Mouse (Mus musculus) gastrocnemius, adult 18-20 months (tissue): ENCODE data around the gene Pcolce. TPM values are rescaled to one million over a fixed set of nuclear protein-coding genes. Genes with fewer than 3 reads are reported as not detected.

Experiments
- total RNA-seq, 2 experiments: library from RNA; stranded (reverse); gene quantifications; 2 replicates each; pipeline ENCODE4 v1.2.3; 2021

The Pcolce gene
- total RNA-seq, 2 experiments from 2014 or later = 31.2 to 44.1 TPM

Other genes starting within 250 kb of the Pcolce start
- under 1 TPM in 1 of 2 experiments, not detected in 1; 0.07 TPM for gene Zan, start 136.7 kb downstream of the Pcolce start, total RNA-seq
- gene Pop7, start 111.3 kb downstream of the Pcolce start, total RNA-seq = 10 to 100 TPM in 1 of 2 experiments, 1 to 10 TPM in 1; 8.9 to 10.8 TPM
- 10 to 100 TPM; 19.9 to 23.5 TPM for gene Gigyf1, start 95.2 kb downstream of the Pcolce start, total RNA-seq
- gene Epo, start 80.5 kb downstream of the Pcolce start, total RNA-seq = not detected
- gene Gnb2, start 80.3 kb downstream of the Pcolce start, total RNA-seq = 100 to 1,000 TPM; 111 to 134 TPM
- not detected for gene Actl6b, start 60.3 kb downstream of the Pcolce start, total RNA-seq
- gene Tfr2, start 43.9 kb downstream of the Pcolce start, total RNA-seq = under 1 TPM in 1 of 2 experiments, not detected in 1; 0.36 TPM
- 1 to 10 TPM; 8.8 to 8.9 TPM for gene Mospd3, start 12.7 kb downstream of the Pcolce start, total RNA-seq
- gene Fbxo24, start 15.2 kb upstream of the Pcolce start, total RNA-seq = under 1 TPM in 1 of 2 experiments, not detected in 1; 0.21 TPM
- gene Lrch4, start 15.3 kb upstream of the Pcolce start, total RNA-seq = 10 to 100 TPM; 15.0 to 18.0 TPM
- 1 to 10 TPM; 1.0 to 2.2 TPM for gene Gm20605, start 15.4 kb upstream of the Pcolce start, total RNA-seq
- 1 to 10 TPM; 2.6 to 3.0 TPM for gene Sap25, start 27.6 kb upstream of the Pcolce start, total RNA-seq
- gene Irs3, start 31.9 kb upstream of the Pcolce start, total RNA-seq = under 1 TPM; 0.59 to 0.90 TPM
- 1 to 10 TPM; 5.9 to 7.5 TPM for gene Agfg2, start 70.9 kb upstream of the Pcolce start, total RNA-seq
- under 1 TPM; 0.21 to 0.28 TPM for gene Nyap1, start 127.8 kb upstream of the Pcolce start, total RNA-seq
- 10 to 100 TPM; 53.0 to 68.0 TPM for gene Tsc22d4, start 131.9 kb upstream of the Pcolce start, total RNA-seq
- 1 to 10 TPM; 6.2 to 7.7 TPM for gene Ppp1r35, start 165.1 kb upstream of the Pcolce start, total RNA-seq
- gene Mepce, start 173.9 kb upstream of the Pcolce start, total RNA-seq = 10 to 100 TPM; 24.1 to 26.1 TPM
- gene Zcwpw1, start 174.0 kb upstream of the Pcolce start, total RNA-seq = under 1 TPM; 0.14 to 0.26 TPM
- gene Pilra, start 222.5 kb upstream of the Pcolce start, total RNA-seq = under 1 TPM; 0.16 to 0.28 TPM
- gene Pilrb1, start 244.3 kb upstream of the Pcolce start, total RNA-seq = under 1 TPM in 1 of 2 experiments, not detected in 1; 0.17 TPM